Mouse (Mus musculus) megakaryocyte progenitor cell, adult 5-6 weeks (primary cell): ENCODE data around the gene Mettl7a3. TPM values are rescaled to one million over a fixed set of nuclear protein-coding genes. Genes with fewer than 3 reads are reported as not detected.
A peak's percentile ranks its signal among the peaks of the same experiment; 100 is the strongest.

ENCODE experiments used
- ATAC-seq: replicated peaks from 2 replicates; pipeline ENCODE4 v1.8.0; 2016; ENCODE audit warnings: mild to moderate bottlenecking, moderate TSS enrichment, inconsistent platforms; ENCODE audit not compliant: poor library complexity
- total RNA-seq, 2 experiments: library from RNA; stranded (forward) in 1 of 2; stranded (reverse) in 1 of 2; fragments of 157-497, 149-512 nt in 1 of 2; fragments of 200-1000 nt in 1 of 2; gene quantifications; 2 replicates each; pipeline versions ENCODE4 v1.2.3 to v1.2.4; 2015 to 2017

The Mettl7a3 gene
- total RNA-seq, 2 experiments from 2014 or later = not detected

DNA sequence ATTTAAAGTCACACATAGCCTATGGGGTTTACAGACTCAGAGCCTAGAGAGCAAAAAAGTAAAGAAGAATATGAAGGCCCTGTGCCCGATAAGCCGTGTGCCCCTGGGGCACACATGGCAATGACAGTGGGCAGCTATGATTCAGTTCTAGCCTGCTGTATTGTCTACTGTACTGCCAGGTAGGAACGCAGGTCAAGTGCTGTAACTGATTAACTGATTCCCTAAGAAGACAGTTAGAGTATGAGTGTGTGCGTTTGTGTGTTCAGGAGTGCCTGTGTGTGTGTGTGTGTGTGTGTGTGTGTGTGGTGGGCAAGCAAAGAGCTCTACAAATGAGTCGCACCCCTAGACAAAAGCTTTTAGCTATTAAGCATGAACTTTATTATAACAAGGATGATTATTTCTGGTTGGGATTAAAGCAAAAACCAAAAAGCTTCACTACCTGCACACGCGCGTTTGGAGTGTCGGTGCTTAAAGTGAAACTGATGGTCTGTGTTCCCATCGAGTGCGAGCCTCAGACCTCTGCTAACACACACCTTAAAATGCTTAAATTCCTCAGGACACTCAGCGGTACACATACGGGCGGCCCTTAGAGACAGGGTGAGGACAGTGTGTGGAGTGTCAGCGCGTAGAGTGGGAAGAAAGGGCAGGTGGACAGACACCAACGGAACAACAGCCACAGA, 53.0 kb downstream of the Mettl7a3 start:
- ATAC-seq = no peak

DNA sequence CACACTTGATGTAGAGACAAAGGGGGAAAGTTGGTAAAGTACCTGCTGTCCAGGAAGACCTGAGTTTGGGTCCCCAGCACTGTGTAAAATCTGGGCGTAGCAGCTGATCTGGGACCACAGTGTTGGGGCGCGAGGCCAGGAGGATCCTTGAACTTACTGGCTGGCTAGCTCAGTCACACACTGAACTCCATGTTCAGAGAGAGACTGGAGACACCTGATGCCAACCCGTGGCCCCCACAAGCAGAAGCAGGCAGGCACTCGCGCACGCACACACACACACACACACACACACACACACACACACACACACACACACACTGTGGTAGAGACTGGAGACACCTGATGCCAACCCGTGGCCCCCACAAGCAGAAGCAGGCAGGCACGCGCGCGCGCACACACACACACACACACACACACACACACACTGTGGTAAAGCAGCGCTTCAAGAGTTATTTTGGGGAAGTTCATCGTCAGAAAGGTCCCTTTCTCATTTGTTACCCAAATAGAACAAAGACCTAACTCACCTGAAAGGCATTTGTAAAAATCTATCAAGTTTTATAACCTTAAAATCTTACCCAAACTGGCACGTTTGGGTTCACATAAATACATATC, 53.6 kb downstream of the Mettl7a3 start:
- ATAC-seq = peak; percentile 52

DNA sequence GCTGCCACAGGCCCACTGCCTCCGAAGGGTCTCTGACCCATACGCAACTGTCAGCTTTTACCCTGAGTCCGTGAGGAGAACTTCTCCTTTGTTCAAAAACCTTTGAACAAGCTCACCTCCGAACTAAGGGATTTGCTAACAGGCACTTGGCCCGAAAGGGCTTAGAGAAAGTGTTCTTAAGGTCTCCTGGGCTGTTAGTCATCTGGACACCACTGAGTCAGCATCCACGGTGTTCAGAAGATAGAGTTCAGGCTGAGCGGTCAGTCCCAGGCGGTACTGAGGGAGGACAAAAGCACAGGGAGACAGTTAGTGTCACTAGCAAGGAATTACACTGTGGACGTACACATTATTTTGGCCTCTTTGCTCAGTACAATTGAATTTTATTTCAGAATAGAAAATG, 54.2 kb downstream of the Mettl7a3 start:
- no peak for ATAC-seq

Other genes starting within 250 kb of the Mettl7a3 start
- gene Atf1, start 107.1 kb upstream of the Mettl7a3 start, total RNA-seq (2015) = 92.3 and 95.8 TPM in 2 replicates
- 65.7 and 80.7 TPM in 2 replicates for gene Atf1, start 107.1 kb upstream of the Mettl7a3 start, total RNA-seq (2017)
- gene Tmprss12, start 54.1 kb upstream of the Mettl7a3 start, total RNA-seq (2015) = not detected in 2 replicates
- gene Tmprss12, start 54.1 kb upstream of the Mettl7a3 start, total RNA-seq (2017) = not detected in 2 replicates
- 15.0 and 17.7 TPM in 2 replicates for gene Mettl7a1, start 30.8 kb upstream of the Mettl7a3 start, total RNA-seq (2015)
- 49.5 and 63.2 TPM in 2 replicates for gene Mettl7a1, start 30.8 kb upstream of the Mettl7a3 start, total RNA-seq (2017)
- gene Methig1, start 18.2 kb downstream of the Mettl7a3 start, total RNA-seq (2015) = not detected in 2 replicates
- gene Methig1, start 18.2 kb downstream of the Mettl7a3 start, total RNA-seq (2017) = not detected in 2 replicates
- gene Mettl7a2, start 18.3 kb downstream of the Mettl7a3 start, total RNA-seq (2015) = not detected in 2 replicates
- not detected in 2 replicates for gene Mettl7a2, start 18.3 kb downstream of the Mettl7a3 start, total RNA-seq (2017)
- not detected in 2 replicates for gene Higd1c, start 29.6 kb downstream of the Mettl7a3 start, total RNA-seq (2015)
- gene Higd1c, start 29.6 kb downstream of the Mettl7a3 start, total RNA-seq (2017) = not detected in 2 replicates
- gene Gm5475, start 87.2 kb downstream of the Mettl7a3 start, total RNA-seq (2015) = not detected in 2 replicates
- not detected in 2 replicates for gene Gm5475, start 87.2 kb downstream of the Mettl7a3 start, total RNA-seq (2017)
- 8.2 and 12.0 TPM in 2 replicates for gene Slc11a2, start 90.1 kb downstream of the Mettl7a3 start, total RNA-seq (2015)
- 11.0 and 14.6 TPM in 2 replicates for gene Slc11a2, start 90.1 kb downstream of the Mettl7a3 start, total RNA-seq (2017)
- 35.7 and 37.2 TPM in 2 replicates for gene Letmd1, start 134.1 kb downstream of the Mettl7a3 start, total RNA-seq (2015)
- gene Letmd1, start 134.1 kb downstream of the Mettl7a3 start, total RNA-seq (2017) = 22.0 and 22.2 TPM in 2 replicates
- gene Csrnp2, start 160.6 kb downstream of the Mettl7a3 start, total RNA-seq (2015) = 1.5 and 1.6 TPM in 2 replicates
- gene Csrnp2, start 160.6 kb downstream of the Mettl7a3 start, total RNA-seq (2017) = 1.7 and 2.7 TPM in 2 replicates
- 4.7 and 5.8 TPM in 2 replicates for gene Tfcp2, start 217.1 kb downstream of the Mettl7a3 start, total RNA-seq (2015)
- gene Tfcp2, start 217.1 kb downstream of the Mettl7a3 start, total RNA-seq (2017) = 6.0 and 9.2 TPM in 2 replicates